Mouse (Mus musculus): ENCODE results near the gene Ccdc184. TPM values are rescaled to one million over a fixed set of nuclear protein-coding genes. Genes with fewer than 3 reads are reported as not detected.
A peak's percentile ranks its signal among the peaks of the same experiment; 100 is the strongest.

Gene Ccdc184
- total and polyA plus RNA-seq, 3 experiments, result 0.52 TPM; not detected in 2

DNA sequence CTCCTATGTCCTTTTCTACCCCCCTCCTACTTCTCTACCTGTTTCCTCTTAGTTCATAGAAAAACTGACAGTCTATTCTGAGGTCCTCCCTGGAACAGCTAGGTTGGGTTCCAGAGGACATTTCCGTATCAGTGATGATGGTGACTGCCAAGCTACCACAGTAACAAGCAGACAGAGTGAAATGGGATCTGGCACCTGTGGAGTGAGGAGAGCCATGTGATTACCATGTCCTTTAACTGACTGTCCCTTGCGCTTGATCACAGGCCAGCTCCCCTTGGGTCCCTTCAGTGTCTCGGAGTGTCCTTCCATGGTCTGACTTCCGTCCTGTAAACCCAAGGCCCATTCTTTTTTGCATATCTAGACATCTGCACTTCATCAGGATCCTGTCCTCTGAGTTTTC, 36.0 kb upstream of the Ccdc184 start:
- H3K27ac ChIP-seq (ENCODE audit: control insufficient read depth, low read depth, low read length), result no peak overlapping the region
- H3K4me1 ChIP-seq (ENCODE audit: control insufficient read depth in 1 of 2, insufficient read depth in 2 of 2, low read length in 2 of 2), result no peaks in the 10 kb centered on the region
- no peak overlapping the region for H3K4me3 ChIP-seq (ENCODE audit: control insufficient read depth in 1 of 2, insufficient read depth in 1 of 2, low read depth in 2 of 2, low read length in 2 of 2)
- H3K79me2 ChIP-seq (ENCODE audit: control insufficient read depth, insufficient read depth, low read length, poor library complexity), result no peaks in the 10 kb centered on the region
- no peak for DNase-seq (ENCODE audit: low read depth, low spot score)
- no peaks in the 10 kb centered on the region for H3K9me3 ChIP-seq (replicated peaks; ENCODE audit: insufficient read depth, low read length)
- H3K36me3 ChIP-seq (ENCODE audit: control insufficient read depth in 1 of 2, insufficient read depth in 2 of 2, low read length in 2 of 2), result peaks cover 0 to 27% of the 10 kb centered on the region in 2 experiments; a peak in 2 of 4 replicates
- H3K9ac ChIP-seq (ENCODE audit: control insufficient read depth, low read depth, low read length, poor library complexity, severe bottlenecking), result no peak overlapping the region
- TF ChIP-seq USF1 (IDR thresholded peaks at IDR 0.05; ENCODE audit: low read depth, low read length) (no peak), POLR2AphosphoS2 (IDR thresholded peaks at IDR 0.05; ENCODE audit: low read length) (no peak), NELFE (IDR thresholded peaks at IDR 0.05; ENCODE audit: low read depth, low read length) (no peak), CHD1 (IDR thresholded peaks at IDR 0.05; ENCODE audit: low read depth, low read length) (no peak), UBTF (IDR thresholded peaks at IDR 0.05; ENCODE audit: borderline replicate concordance, insufficient read depth, low read depth, low read length) (no peak), SMC3 (IDR thresholded peaks at IDR 0.05; ENCODE audit: low read depth, low read length) (no peak), GABPA (IDR thresholded peaks at IDR 0.05; ENCODE audit: low read depth, low read length) (no peak), TAL1 (IDR thresholded peaks at IDR 0.05; ENCODE audit: low read length) (no peak), JUND (IDR thresholded peaks at IDR 0.05; ENCODE audit: low read depth, low read length) (no peak), MYC (IDR thresholded peaks at IDR 0.05; ENCODE audit: low read depth, low read length) (no peak), CHD2 (IDR thresholded peaks at IDR 0.05; ENCODE audit: low read length) (no peak), MXI1 (IDR thresholded peaks at IDR 0.05; ENCODE audit: low read depth, low read length) (no peak), KAT2A (conservative IDR thresholded peaks at IDR 0.05; ENCODE audit: low read depth, low read length) (no peak), ZNF384 (IDR thresholded peaks at IDR 0.05; ENCODE audit: low read depth, low read length) (no peak), E2F4 (IDR thresholded peaks at IDR 0.05; ENCODE audit: borderline replicate concordance, low read depth, low read length) (no peak), BHLHE40 (IDR thresholded peaks at IDR 0.05; ENCODE audit: borderline replicate concordance, low read depth, low read length) (no peak), ETS1 (IDR thresholded peaks at IDR 0.05; ENCODE audit: low read depth, low read length) (no peak), SIN3A (IDR thresholded peaks at IDR 0.05; ENCODE audit: low read length) (no peak), MEF2A (IDR thresholded peaks at IDR 0.05; ENCODE audit: extremely low read depth, insufficient replicate concordance, low read depth, low read length, poor library complexity, severe bottlenecking) (no peak)
- no peaks in the 10 kb centered on the region for H3K27me3 ChIP-seq (ENCODE audit: control insufficient read depth in 1 of 2, insufficient read depth in 2 of 2, low read length in 2 of 2)

DNA sequence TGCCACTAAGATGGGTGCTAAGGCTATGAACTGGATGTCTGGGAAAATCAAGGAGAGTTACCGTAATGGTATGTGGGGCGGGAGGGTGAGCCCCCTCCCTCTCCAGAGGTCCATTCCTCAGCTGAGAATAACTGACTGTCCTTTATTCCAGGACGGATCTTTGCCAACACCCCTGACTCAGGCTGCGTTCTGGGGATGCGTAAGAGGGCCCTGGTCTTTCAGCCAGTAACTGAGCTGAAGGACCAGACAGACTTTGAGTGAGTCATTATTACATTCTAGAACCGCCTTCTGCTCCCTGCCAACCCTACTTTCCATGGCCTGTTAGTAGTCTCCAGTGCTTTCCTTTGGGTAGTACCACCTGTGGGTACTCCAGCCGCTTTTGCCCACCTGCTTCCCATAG, 35.5 kb upstream of the Ccdc184 start:
- H3K27ac ChIP-seq (ENCODE audit: control insufficient read depth, low read depth, low read length), result no peak overlapping the region
- H3K27me3 ChIP-seq (ENCODE audit: control insufficient read depth in 1 of 2, insufficient read depth in 2 of 2, low read length in 2 of 2), result no peaks in the 10 kb centered on the region
- H3K9ac ChIP-seq (ENCODE audit: control insufficient read depth, low read depth, low read length, poor library complexity, severe bottlenecking), result no peak overlapping the region
- H3K4me1 ChIP-seq (ENCODE audit: control insufficient read depth in 1 of 2, insufficient read depth in 2 of 2, low read length in 2 of 2), result no peaks in the 10 kb centered on the region
- DNase-seq (ENCODE audit: low read depth, low spot score), result no peak
- H3K4me3 ChIP-seq (ENCODE audit: control insufficient read depth in 1 of 2, insufficient read depth in 1 of 2, low read depth in 2 of 2, low read length in 2 of 2), result no peak overlapping the region
- TF ChIP-seq POLR2AphosphoS2 (IDR thresholded peaks at IDR 0.05; ENCODE audit: low read length) (peak; percentile 55; the same call in 1 of the 2 replicates), CTCF (IDR thresholded peaks at IDR 0.05 in 2 of 3, conservative IDR thresholded peaks at IDR 0.05 in 1 of 3; ENCODE audit: control insufficient read depth in 1 of 3, insufficient read depth in 1 of 3, low read depth in 2 of 3, low read length in 3 of 3, poor library complexity in 1 of 3, severe bottlenecking in 1 of 3) (no peak)
- H3K36me3 ChIP-seq (ENCODE audit: control insufficient read depth in 1 of 2, insufficient read depth in 2 of 2, low read length in 2 of 2), result peaks cover 0 to 27% of the 10 kb centered on the region in 2 experiments; a peak in 2 of 4 replicates
- H3K79me2 ChIP-seq (ENCODE audit: control insufficient read depth, insufficient read depth, low read length, poor library complexity), result no peaks in the 10 kb centered on the region
- no peaks in the 10 kb centered on the region for H3K9me3 ChIP-seq (replicated peaks; ENCODE audit: insufficient read depth, low read length)

All from MEL (cell line).